Mouse (Mus musculus): ENCODE results near the gene Atg9b. TPM values are rescaled to one million over a fixed set of nuclear protein-coding genes. Genes with fewer than 3 reads are reported as not detected.

Gene Atg9b
- total and polyA plus RNA-seq, 3 experiments = 0.89 to 2.2 (median 1.1) TPM

DNA sequence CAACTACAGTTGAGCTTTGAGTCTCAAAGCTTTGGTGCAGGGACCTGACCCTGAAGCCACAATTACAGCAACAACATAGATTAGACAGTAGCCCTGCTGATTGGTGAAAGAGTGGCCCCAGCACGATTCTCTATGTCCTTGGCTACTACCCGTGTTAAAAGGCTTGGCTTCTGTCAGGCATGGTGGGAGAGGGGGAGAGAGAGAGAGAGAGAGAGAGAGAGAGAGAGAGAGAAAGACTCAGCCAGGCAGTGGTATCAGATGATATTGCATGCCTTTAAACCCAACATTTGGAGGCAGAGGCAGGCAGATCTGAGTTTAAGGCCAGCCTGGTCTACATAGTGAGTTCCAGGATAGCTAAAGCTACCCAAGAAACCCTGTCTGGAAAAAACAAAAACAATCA, 10.0 kb downstream of the Atg9b start:
- DNase-seq = no peak
- Histone ChIP-seq H3K79me2 (replicated peaks; ENCODE audit: control insufficient read depth, insufficient read depth, low read length) (no peaks in the 10 kb centered on the region), H3K4me3 (no peak overlapping the region), H3K27me3 (ENCODE audit: control insufficient read depth, insufficient read depth, low read length) (no peaks in the 10 kb centered on the region), H3K9ac (ENCODE audit: low read depth, low read length) (no peak overlapping the region), H3K27ac (no peak overlapping the region), H3K4me1 (ENCODE audit: control insufficient read depth, insufficient read depth, low read length) (peaks cover 9% of the 10 kb centered on the region), H3K36me3 (ENCODE audit: control insufficient read depth, insufficient read depth, low read length) (peaks cover 5% of the 10 kb centered on the region; the same call in 1 of the 2 replicates)
- intact Hi-C loops (cut with DNase I) = no loop called here
- TF ChIP-seq EP300 (IDR thresholded peaks at IDR 0.05; ENCODE audit: insufficient read depth, low read depth, low read length) = no peak
- no peak for TF ChIP-seq CTCF (IDR thresholded peaks at IDR 0.05)
- TF ChIP-seq POLR2A (IDR thresholded peaks at IDR 0.05; ENCODE audit: insufficient read depth, low read depth, low read length) = no peak
- 60% methylated on average over 2 of the region's 2 CpGs for WGBS

DNA sequence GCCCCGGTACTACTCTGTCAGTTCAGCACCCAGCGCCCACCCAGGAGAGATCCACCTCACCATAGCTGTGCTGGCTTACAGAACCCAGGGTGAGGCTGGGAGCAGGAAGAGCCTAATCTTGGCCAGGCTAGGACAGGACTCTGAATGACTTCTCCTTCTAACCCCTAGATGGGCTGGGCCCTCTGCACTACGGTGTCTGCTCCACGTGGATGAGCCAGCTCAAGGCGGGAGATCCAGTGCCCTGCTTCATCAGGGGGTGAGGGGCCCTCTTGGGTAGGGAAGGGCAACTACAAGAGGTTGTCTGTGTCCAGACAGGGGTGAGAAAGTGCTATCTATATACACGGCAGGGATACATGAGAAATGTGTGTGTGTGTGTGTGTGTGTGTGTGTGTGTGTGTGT, 10.5 kb downstream of the Atg9b start:
- Histone ChIP-seq H3K4me3 (no peak overlapping the region), H3K4me1 (ENCODE audit: control insufficient read depth, insufficient read depth, low read length) (peaks cover 9% of the 10 kb centered on the region), H3K36me3 (ENCODE audit: control insufficient read depth, insufficient read depth, low read length) (peaks cover 5% of the 10 kb centered on the region; the same call in 1 of the 2 replicates), H3K27me3 (ENCODE audit: control insufficient read depth, insufficient read depth, low read length) (no peaks in the 10 kb centered on the region), H3K9ac (ENCODE audit: low read depth, low read length) (no peak overlapping the region), H3K79me2 (replicated peaks; ENCODE audit: control insufficient read depth, insufficient read depth, low read length) (no peaks in the 10 kb centered on the region), H3K27ac (no peak overlapping the region)
- TF ChIP-seq EP300 (IDR thresholded peaks at IDR 0.05; ENCODE audit: insufficient read depth, low read depth, low read length) = no peak
- TF ChIP-seq CTCF (IDR thresholded peaks at IDR 0.05) = no peak
- TF ChIP-seq POLR2A (IDR thresholded peaks at IDR 0.05; ENCODE audit: insufficient read depth, low read depth, low read length) = no peak
- WGBS = 78% methylated on average over 6 of the region's 6 CpGs
- intact Hi-C loops (cut with DNase I) = no loop called here
- no peak for DNase-seq

DNA sequence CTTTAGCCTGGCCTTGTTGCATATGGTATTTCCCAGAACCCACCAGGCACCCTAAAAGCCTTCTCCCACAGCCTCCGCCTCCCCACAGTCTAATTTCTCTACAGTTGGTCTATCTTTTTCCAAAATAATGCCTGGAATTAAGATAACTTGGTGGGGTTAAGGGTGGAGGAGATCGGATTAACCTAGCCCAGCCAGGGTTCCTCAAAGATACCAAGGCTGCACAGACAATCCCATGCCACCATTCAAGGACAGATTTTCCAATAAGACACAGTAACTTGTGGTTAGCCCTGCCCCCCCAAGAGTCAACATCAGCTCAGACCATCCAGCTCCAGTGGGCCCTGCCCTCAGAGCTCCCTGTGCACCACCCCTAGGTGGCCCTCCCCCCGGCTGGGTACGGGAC, 11.4 kb downstream of the Atg9b start:
- Histone ChIP-seq H3K79me2 (replicated peaks; ENCODE audit: control insufficient read depth, insufficient read depth, low read length) (no peaks in the 10 kb centered on the region), H3K4me1 (ENCODE audit: control insufficient read depth, insufficient read depth, low read length) (peaks cover 8% of the 10 kb centered on the region), H3K36me3 (ENCODE audit: control insufficient read depth, insufficient read depth, low read length) (peaks cover 5% of the 10 kb centered on the region; the same call in 1 of the 2 replicates), H3K27ac (no peak overlapping the region), H3K9ac (ENCODE audit: low read depth, low read length) (no peak overlapping the region), H3K4me3 (no peak overlapping the region), H3K27me3 (ENCODE audit: control insufficient read depth, insufficient read depth, low read length) (no peaks in the 10 kb centered on the region)
- intact Hi-C loops (cut with DNase I) = no loop called here
- TF ChIP-seq POLR2A (IDR thresholded peaks at IDR 0.05; ENCODE audit: insufficient read depth, low read depth, low read length) (no peak), EP300 (IDR thresholded peaks at IDR 0.05; ENCODE audit: insufficient read depth, low read depth, low read length) (no peak), CTCF (IDR thresholded peaks at IDR 0.05) (no peak)
- WGBS = 83% methylated on average over 4 of the region's 4 CpGs
- DNase-seq = no peak

DNA sequence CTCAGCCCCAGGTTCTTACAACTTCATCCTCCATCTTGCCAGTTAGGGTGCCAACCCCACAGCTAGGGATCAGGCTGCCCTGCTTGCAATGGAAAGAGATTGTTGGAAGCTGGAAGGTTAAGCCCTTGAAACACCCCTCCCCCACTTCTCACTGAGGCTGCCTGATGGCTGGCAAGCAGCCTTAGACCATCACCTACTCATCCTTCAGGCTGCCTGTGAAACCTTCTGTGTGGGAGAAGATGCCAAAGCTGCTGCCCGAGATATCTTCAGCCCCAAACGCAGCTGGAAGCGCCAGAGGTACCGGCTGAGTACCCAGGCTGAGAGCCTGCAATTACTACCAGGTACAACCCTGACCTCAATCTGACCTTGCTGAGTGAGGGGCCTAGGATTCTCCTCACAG, 12.4 kb downstream of the Atg9b start:
- no peak overlapping the region for H3K9ac ChIP-seq (ENCODE audit: low read depth, low read length)
- intact Hi-C loops (cut with DNase I) = no loop called here
- H3K27ac ChIP-seq = no peak overlapping the region
- DNase-seq = no peak
- H3K27me3 ChIP-seq (ENCODE audit: control insufficient read depth, insufficient read depth, low read length) = no peaks in the 10 kb centered on the region
- H3K4me1 ChIP-seq (ENCODE audit: control insufficient read depth, insufficient read depth, low read length) = peaks cover 6% of the 10 kb centered on the region
- WGBS = 81% methylated on average over 4 of the region's 4 CpGs
- peaks cover 5% of the 10 kb centered on the region; the same call in 1 of the 2 replicates for H3K36me3 ChIP-seq (ENCODE audit: control insufficient read depth, insufficient read depth, low read length)
- TF ChIP-seq CTCF (IDR thresholded peaks at IDR 0.05) (no peak), POLR2A (IDR thresholded peaks at IDR 0.05; ENCODE audit: insufficient read depth, low read depth, low read length) (no peak), EP300 (IDR thresholded peaks at IDR 0.05; ENCODE audit: insufficient read depth, low read depth, low read length) (no peak)
- H3K79me2 ChIP-seq (replicated peaks; ENCODE audit: control insufficient read depth, insufficient read depth, low read length) = no peaks in the 10 kb centered on the region
- H3K4me3 ChIP-seq = no peak overlapping the region

DNA sequence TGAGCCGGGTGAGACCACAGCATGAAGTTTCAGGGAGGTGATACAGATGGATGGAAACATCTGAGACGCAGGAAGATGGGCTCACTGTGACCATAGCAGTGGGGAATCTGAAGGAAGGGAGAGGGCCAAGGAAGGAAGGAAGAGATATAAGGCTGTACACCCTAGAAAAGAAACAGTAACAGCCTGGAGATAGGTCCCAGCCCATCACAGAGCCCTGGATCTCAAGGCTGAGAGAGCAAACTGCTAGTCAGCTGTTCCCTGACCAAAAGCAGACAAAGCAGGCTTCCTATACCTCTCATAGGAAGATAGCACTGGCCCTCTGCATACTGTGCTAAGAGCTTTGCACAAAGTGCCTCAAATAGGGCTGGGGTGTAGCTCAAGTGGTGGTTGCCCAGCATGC, 13.2 kb downstream of the Atg9b start:
- Histone ChIP-seq H3K27me3 (ENCODE audit: control insufficient read depth, insufficient read depth, low read length) (no peaks in the 10 kb centered on the region), H3K79me2 (replicated peaks; ENCODE audit: control insufficient read depth, insufficient read depth, low read length) (no peaks in the 10 kb centered on the region), H3K27ac (no peak overlapping the region), H3K9ac (ENCODE audit: low read depth, low read length) (no peak overlapping the region), H3K36me3 (ENCODE audit: control insufficient read depth, insufficient read depth, low read length) (no peaks in the 10 kb centered on the region), H3K4me1 (ENCODE audit: control insufficient read depth, insufficient read depth, low read length) (peaks cover 3% of the 10 kb centered on the region), H3K4me3 (no peak overlapping the region)
- TF ChIP-seq EP300 (IDR thresholded peaks at IDR 0.05; ENCODE audit: insufficient read depth, low read depth, low read length) = no peak
- TF ChIP-seq CTCF (IDR thresholded peaks at IDR 0.05) = no peak
- no peak for TF ChIP-seq POLR2A (IDR thresholded peaks at IDR 0.05; ENCODE audit: insufficient read depth, low read depth, low read length)
- WGBS = 59% methylated on average over 2 of the region's 2 CpGs
- DNase-seq = no peak
- intact Hi-C loops (cut with DNase I) = no loop called here

DNA sequence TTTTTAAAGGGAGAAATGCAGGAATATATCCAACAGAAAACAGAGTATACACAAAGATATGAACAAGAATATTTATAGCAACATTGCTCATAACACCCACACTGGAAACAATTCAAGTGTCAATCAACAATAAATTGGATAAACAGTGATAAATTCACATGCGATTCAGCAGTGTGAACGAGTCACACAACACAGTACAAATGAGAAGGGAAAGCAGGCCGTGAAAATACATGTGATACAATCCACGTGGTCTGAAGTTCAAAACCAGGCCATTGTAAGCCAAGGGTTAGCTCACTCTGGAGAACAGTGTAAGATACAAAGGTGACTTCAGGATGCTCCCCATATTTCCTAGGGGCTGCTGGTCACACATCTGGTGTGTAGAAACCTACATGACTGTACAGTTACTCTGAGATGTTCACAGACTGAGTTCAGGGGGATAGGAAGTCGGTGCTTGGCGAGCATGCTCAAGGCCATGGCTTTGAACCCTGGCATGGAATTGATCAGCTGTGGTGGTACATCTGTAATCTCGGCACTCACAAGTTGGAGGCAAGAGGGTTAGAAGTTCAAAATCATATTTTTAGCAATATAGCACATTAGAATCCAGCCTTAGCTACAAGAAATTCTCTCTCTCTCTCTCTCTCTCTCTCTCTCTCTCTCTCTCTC, 17.1 kb downstream of the Atg9b start:
- Histone ChIP-seq H3K4me3 (no peak overlapping the region), H3K79me2 (replicated peaks; ENCODE audit: control insufficient read depth, insufficient read depth, low read length) (no peaks in the 10 kb centered on the region), H3K9ac (ENCODE audit: low read depth, low read length) (no peak overlapping the region), H3K4me1 (ENCODE audit: control insufficient read depth, insufficient read depth, low read length) (no peaks in the 10 kb centered on the region), H3K27ac (no peak overlapping the region), H3K27me3 (ENCODE audit: control insufficient read depth, insufficient read depth, low read length) (no peaks in the 10 kb centered on the region), H3K36me3 (ENCODE audit: control insufficient read depth, insufficient read depth, low read length) (no peaks in the 10 kb centered on the region)
- WGBS = 48% methylated on average over 7 of the region's 7 CpGs
- intact Hi-C loops (cut with DNase I) = no loop called here
- no peak for TF ChIP-seq POLR2A (IDR thresholded peaks at IDR 0.05; ENCODE audit: insufficient read depth, low read depth, low read length)
- no peak for TF ChIP-seq EP300 (IDR thresholded peaks at IDR 0.05; ENCODE audit: insufficient read depth, low read depth, low read length)
- TF ChIP-seq CTCF (IDR thresholded peaks at IDR 0.05) = no peak
- no peak for DNase-seq
